8 mouse cellular contexts compared by ENCODE assay signal in genomic region chrX:161399110-161399509, GRCm38 (mm10).
DNase-seq lines count a peak whose midpoint lies in the region; ATAC-seq and TF ChIP-seq lines count a peak whose summit lies in the region.

No protein-coding gene starts in this region.

- H3K36me3 ChIP-seq in neural tube, embryonic 15.5 days, result no peaks in the 10 kb centered on the region
- H3K36me3 ChIP-seq in lung, embryonic 14.5 days (ENCODE audit: insufficient read depth), result no peaks in the 10 kb centered on the region

- no peak for TF ChIP-seq POLR2A in brain, embryonic 14.5 days (IDR thresholded peaks at IDR 0.05; ENCODE audit: borderline replicate concordance, extremely low read depth, insufficient read depth, insufficient read length, poor library complexity, severe bottlenecking)

- no peak overlapping the region for H3K4me2 ChIP-seq in neural tube, embryonic 15.5 days
- H3K4me2 ChIP-seq in lung, embryonic 14.5 days, result no peak overlapping the region

- WGBS in neural tube, embryonic 15.5 days, result 23% methylated on average over 11 of the region's 11 CpGs
- 16% methylated on average over 11 of the region's 11 CpGs for WGBS in lung, embryonic 14.5 days

- ATAC-seq in neural tube, embryonic 15.5 days (ENCODE audit: low FRiP score), result no peak
- ATAC-seq in lung, embryonic 14.5 days (ENCODE audit: insufficient read depth), result no peak

- DNase-seq in neural tube, embryonic 10.5 days (ENCODE audit: extremely low spot score, low spot score), result peak; percentile 67
- DNase-seq in brain, embryonic 14.5 days (ENCODE audit: low read depth), result peak; percentile 88
- DNase-seq in frontal cortex, postnatal 10 days (ENCODE audit: low spot score in 2 of 2), result peak; percentile 4 to 61
- peak; percentile 85 to 87 for DNase-seq in kidney, postnatal 4 days
- DNase-seq in lung, embryonic 14.5 days, result peak; percentile 90
- DNase-seq in right cerebral cortex, postnatal 25 days, result peak; percentile 35
- DNase-seq in urinary bladder, postnatal 4 days (ENCODE audit: low spot score in 2 of 2), result peak; percentile 24 to 76

- no peak overlapping the region for H3K9ac ChIP-seq in neural tube, embryonic 15.5 days (replicated peaks)
- H3K9ac ChIP-seq in lung, embryonic 14.5 days, result no peak overlapping the region

- no peaks in the 10 kb centered on the region for H3K4me1 ChIP-seq in neural tube, embryonic 15.5 days
- no peaks in the 10 kb centered on the region for H3K4me1 ChIP-seq in lung, embryonic 14.5 days (ENCODE audit: insufficient read depth)

- H3K27me3 ChIP-seq in neural tube, embryonic 15.5 days (replicated peaks), result no peaks in the 10 kb centered on the region
- no peaks in the 10 kb centered on the region for H3K27me3 ChIP-seq in lung, embryonic 14.5 days (ENCODE audit: insufficient read depth, low read length)

- no peaks in the 10 kb centered on the region for H3K9me3 ChIP-seq in neural tube, embryonic 15.5 days (replicated peaks)
- H3K9me3 ChIP-seq in lung, embryonic 14.5 days (ENCODE audit: low read depth, low read length), result no peaks in the 10 kb centered on the region

- no peak overlapping the region for H3K27ac ChIP-seq in neural tube, embryonic 15.5 days (replicated peaks)
- H3K27ac ChIP-seq in lung, embryonic 14.5 days (ENCODE audit: low read depth), result no peak overlapping the region

- H3K4me3 ChIP-seq in neural tube, embryonic 15.5 days (replicated peaks), result no peak overlapping the region
- no peak overlapping the region for H3K4me3 ChIP-seq in lung, embryonic 14.5 days (ENCODE audit: low read depth, low read length)

- TF ChIP-seq CTCF in brain, embryonic 14.5 days (IDR thresholded peaks at IDR 0.05; ENCODE audit: borderline replicate concordance, extremely low read depth, insufficient read depth, insufficient read length), result peak; percentile 72; the same call in 1 of the 2 replicates
- peak; percentile 89 for TF ChIP-seq CTCF in lung, embryonic 14.5 days (IDR thresholded peaks at IDR 0.05; ENCODE audit: low read depth)

Comparison
In these comparisons a context has a peak if more than half of its experiments do, and no peak if none do; other contexts are left out.
1. DNase-seq: peak in every context shown above with its lines; median percentile 90 in lung, embryonic 14.5 days; 88 in brain, embryonic 14.5 days; 86 in kidney, postnatal 4 days; 67 in neural tube, embryonic 10.5 days; 50 in urinary bladder, postnatal 4 days; 35 in right cerebral cortex, postnatal 25 days; 32 in frontal cortex, postnatal 10 days.